In the genomic region with DNA sequence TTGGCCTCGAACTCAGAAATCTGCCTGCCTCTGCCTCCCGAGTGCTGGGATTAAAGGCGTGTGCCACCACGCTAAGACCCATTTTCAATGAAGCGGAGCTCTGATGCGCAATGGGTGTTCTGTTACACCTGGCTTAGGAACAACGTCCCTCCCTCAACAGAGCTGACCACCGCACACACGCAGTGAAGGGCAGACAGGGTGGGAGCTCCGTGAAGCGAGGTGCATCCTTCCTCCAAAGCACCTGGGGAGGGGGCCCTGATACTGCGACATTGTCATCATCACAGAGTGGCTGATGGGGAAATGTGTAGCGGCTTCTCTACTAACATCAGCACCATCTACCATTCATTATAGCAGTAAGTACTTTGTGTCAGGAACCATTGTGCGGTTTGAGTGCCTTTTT, we compare ENCODE assay signal across 16 mouse cellular contexts.
"Had no signal": no experiment of that assay in that cellular context is flagged by ENCODE, and none has a peak within 500 bp of the region (broad histone marks: within the 10 kb centered on the region; RNA-seq: fewer than 3 reads in every experiment).

No protein-coding gene starts in this region.

- ATAC-seq: liver, postnatal 0 days; midbrain, embryonic 15.5 days had no signal

- H3K9ac ChIP-seq: limb, embryonic 12.5 days; limb, embryonic 15.5 days; liver, embryonic 14.5 days; liver, postnatal 0 days; lung, embryonic 14.5 days; midbrain, embryonic 12.5 days; midbrain, embryonic 15.5 days; neural tube, embryonic 12.5 days; neural tube, embryonic 15.5 days; stomach, embryonic 15.5 days had no signal

- DNase-seq: liver, postnatal 0 days; right cerebral cortex, postnatal 25 days; spleen, adult 18-20 months; thymus, postnatal 25 days had no signal

- H3K36me3 ChIP-seq: limb, embryonic 12.5 days; limb, embryonic 15.5 days; midbrain, embryonic 12.5 days; midbrain, embryonic 15.5 days; neural tube, embryonic 12.5 days; neural tube, embryonic 15.5 days; stomach, embryonic 15.5 days had no signal

- H3K4me1 ChIP-seq: limb, embryonic 12.5 days; midbrain, embryonic 12.5 days had no signal

- H3K27me3 ChIP-seq: limb, embryonic 12.5 days; limb, embryonic 15.5 days; midbrain, embryonic 12.5 days; midbrain, embryonic 15.5 days; neural tube, embryonic 12.5 days; neural tube, embryonic 15.5 days; stomach, embryonic 15.5 days had no signal

- H3K9me3 ChIP-seq: limb, embryonic 12.5 days; limb, embryonic 15.5 days; midbrain, embryonic 12.5 days; midbrain, embryonic 15.5 days; neural tube, embryonic 12.5 days; neural tube, embryonic 15.5 days; stomach, embryonic 15.5 days had no signal

- H3K4me2 ChIP-seq: limb, embryonic 12.5 days; limb, embryonic 15.5 days; liver, embryonic 11.5 days; lung, embryonic 14.5 days; midbrain, embryonic 12.5 days; midbrain, embryonic 15.5 days; neural tube, embryonic 12.5 days; neural tube, embryonic 15.5 days; stomach, embryonic 15.5 days had no signal

- H3K4me3 ChIP-seq: limb, embryonic 12.5 days; limb, embryonic 15.5 days; midbrain, embryonic 12.5 days; midbrain, embryonic 15.5 days; neural tube, embryonic 12.5 days; neural tube, embryonic 15.5 days; stomach, embryonic 15.5 days had no signal

- H3K27ac ChIP-seq: kidney, postnatal 0 days; limb, embryonic 12.5 days; limb, embryonic 15.5 days; liver, embryonic 14.5 days; macrophage; midbrain, embryonic 12.5 days; midbrain, embryonic 15.5 days; neural tube, embryonic 15.5 days; stomach, embryonic 15.5 days had no signal
